Mouse (Mus musculus) forebrain, embryonic 14.5 days (tissue): ENCODE results near the gene Fam189a2. TPM values are rescaled to one million over a fixed set of nuclear protein-coding genes. Genes with fewer than 3 reads are reported as not detected.

Experiments used
- ATAC-seq: fragments of 200-750 bp; cut with Nextera tagmentation; 2 replicates; pipeline ENCODE4 v1.8.0; 2017; ENCODE audit warnings: mild to moderate bottlenecking, moderate library complexity
- DNase-seq: peaks from one replicate; pipeline ENCODE4 v3.0.0-alpha.2; 2015; ENCODE audit warnings: low spot score
- H3K27ac ChIP-seq: fragments of 300-500 bp; sonication (generic); 2 replicates; pipeline ENCODE4 v1.5.1; 2014; ENCODE audit warnings: low read depth, mild to moderate bottlenecking, control low read depth, low read length, moderate library complexity
- H3K27me3 ChIP-seq: fragments of 300-500 bp; sonication (generic); replicated peaks from 2 replicates; pipeline ENCODE4 v1.6.1; 2014; ENCODE audit warnings: low read length, control low read depth, mixed read lengths; ENCODE audit not compliant: control insufficient read depth, insufficient read depth
- H3K36me3 ChIP-seq: fragments of 300-500 bp; sonication (generic); 2 replicates; pipeline ENCODE4 v1.6.1; 2014; ENCODE audit warnings: low read length, control low read depth; ENCODE audit not compliant: control insufficient read depth, insufficient read depth
- H3K4me1 ChIP-seq: fragments of 300-500 bp; sonication (generic); 2 replicates; pipeline ENCODE4 v1.6.1; 2014; ENCODE audit warnings: antibody characterized with exemption, low read length, control low read depth; ENCODE audit not compliant: control insufficient read depth, insufficient read depth
- H3K4me2 ChIP-seq: fragments of 300-500 bp; sonication (generic); 2 replicates; pipeline ENCODE4 v1.6.1; 2014; ENCODE audit warnings: mild to moderate bottlenecking, control low read depth, low read length
- H3K4me3 ChIP-seq: fragments of 300-500 bp; sonication (generic); 2 replicates; pipeline ENCODE4 v1.5.1; 2014; ENCODE audit warnings: low read depth, low read length, control low read depth
- H3K9ac ChIP-seq: fragments of 300-500 bp; sonication (generic); 2 replicates; pipeline ENCODE4 v1.6.1; 2014; ENCODE audit warnings: mild to moderate bottlenecking, low read length, control low read depth, moderate library complexity
- H3K9me3 ChIP-seq: fragments of 300-500 bp; sonication (generic); replicated peaks from 2 replicates; pipeline ENCODE4 v1.6.1; 2016; ENCODE audit warnings: low read length, control low read depth, mixed read lengths; ENCODE audit not compliant: control insufficient read depth
- WGBS: fragments of 180-500 bp; shearing (Covaris S2); extraction: QIAGEN DNeasy Blood & Tissue Kit; methylation state at CpG from one replicate; pipeline ENCODE4 v1.1.7; 2014; 5-methylcytosine and 5-hydroxymethylcytosine counted together
- polyA plus RNA-seq: library from polyadenylated mRNA; unstranded; fragments of >200 nt; fragmentation: Nextera tagmentation; extraction: Ambion mirVana; gene quantifications from 2 replicates; pipeline ENCODE4 v1.2.1, GENCODE M21; 2014

Fam189a2 gene
- polyA plus RNA-seq, 1 experiment from 2014 or later, result 0.80 TPM

GRCm38 (mm10) chr19:23960275-23960674 is 70.5 kb downstream of the Fam189a2 start:
- ATAC-seq, result peak; percentile 45
- no peaks in the 10 kb centered on the region for H3K36me3 ChIP-seq
- no peak overlapping the region for H3K9ac ChIP-seq
- DNase-seq, result peak; percentile 80
- WGBS, result 6% methylated on average over 3 of the region's 3 CpGs
- peak overlapping the region; percentile 21; the same call in 1 of the 2 replicates for H3K27ac ChIP-seq
- H3K4me2 ChIP-seq, result no peak overlapping the region
- no peak overlapping the region for H3K4me3 ChIP-seq
- no peaks in the 10 kb centered on the region for H3K27me3 ChIP-seq
- H3K4me1 ChIP-seq, result peaks cover 12% of the 10 kb centered on the region
- no peaks in the 10 kb centered on the region for H3K9me3 ChIP-seq

DNA sequence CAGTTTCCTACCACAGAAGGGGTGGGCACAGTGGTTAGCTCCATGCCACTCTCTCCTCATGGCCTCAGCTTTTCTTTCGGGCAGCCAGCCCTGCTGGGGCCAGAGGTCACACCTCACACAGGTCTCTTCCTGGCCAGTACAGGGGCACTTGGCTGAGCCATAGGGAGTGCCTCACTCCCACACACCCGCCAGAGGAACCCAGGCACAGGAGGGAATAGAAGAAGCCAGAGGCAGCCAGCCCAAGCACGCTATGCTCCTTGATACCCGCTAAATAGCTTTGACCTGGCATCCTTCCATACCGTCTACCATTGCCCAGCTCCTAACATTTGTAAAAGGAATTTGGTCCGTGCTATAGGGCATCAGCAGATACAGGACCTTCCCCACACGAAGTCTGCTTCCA is 70.9 kb downstream of the Fam189a2 start:
- WGBS, result 25% methylated on average over 7 of the region's 7 CpGs
- peak overlapping the region; percentile 21; the same call in 1 of the 2 replicates for H3K27ac ChIP-seq

DNA sequence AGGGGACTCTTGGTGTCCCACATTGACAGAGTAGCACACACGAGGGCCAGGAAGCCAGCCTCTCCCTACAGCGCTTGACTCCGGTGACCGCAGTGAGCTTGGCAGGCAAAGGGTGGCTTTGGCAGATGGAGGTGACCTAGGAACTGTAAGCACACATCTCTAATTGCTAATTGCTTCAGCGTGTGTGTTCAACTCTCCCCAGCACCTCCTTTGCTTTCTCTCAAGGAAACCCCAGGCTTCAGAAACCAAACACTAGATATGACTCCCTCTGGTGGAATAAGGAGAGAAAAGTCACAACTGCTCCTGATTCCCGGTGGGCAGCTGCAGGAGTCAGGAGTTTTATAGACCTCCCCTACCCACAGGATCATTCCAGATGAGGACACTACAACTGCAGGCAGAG is 71.9 kb downstream of the Fam189a2 start:
- DNase-seq, result peak; percentile 70
- H3K9ac ChIP-seq, result no peak overlapping the region
- H3K36me3 ChIP-seq, result no peaks in the 10 kb centered on the region
- no peak overlapping the region for H3K4me3 ChIP-seq
- WGBS, result 40% methylated on average over 6 of the region's 6 CpGs
- no peak overlapping the region for H3K4me2 ChIP-seq
- ATAC-seq, result 0 out of 2 replicates have a peak, but pooled peaks have one; percentile 6
- no peaks in the 10 kb centered on the region for H3K9me3 ChIP-seq
- H3K27ac ChIP-seq, result no peak overlapping the region
- H3K4me1 ChIP-seq, result peaks cover 12% of the 10 kb centered on the region
- H3K27me3 ChIP-seq, result no peaks in the 10 kb centered on the region

More for the DNA sequence above, 70.9 kb downstream of the Fam189a2 start:
- Histone ChIP-seq H3K27me3 (no peaks in the 10 kb centered on the region), H3K4me2 (no peak overlapping the region), H3K9ac (no peak overlapping the region), H3K4me3 (no peak overlapping the region), H3K9me3 (no peaks in the 10 kb centered on the region), H3K36me3 (no peaks in the 10 kb centered on the region), H3K4me1 (peaks cover 12% of the 10 kb centered on the region)
- DNase-seq, result peak; percentile 65
- peak; percentile 48; the same call in 1 of the 2 replicates for ATAC-seq

DNA sequence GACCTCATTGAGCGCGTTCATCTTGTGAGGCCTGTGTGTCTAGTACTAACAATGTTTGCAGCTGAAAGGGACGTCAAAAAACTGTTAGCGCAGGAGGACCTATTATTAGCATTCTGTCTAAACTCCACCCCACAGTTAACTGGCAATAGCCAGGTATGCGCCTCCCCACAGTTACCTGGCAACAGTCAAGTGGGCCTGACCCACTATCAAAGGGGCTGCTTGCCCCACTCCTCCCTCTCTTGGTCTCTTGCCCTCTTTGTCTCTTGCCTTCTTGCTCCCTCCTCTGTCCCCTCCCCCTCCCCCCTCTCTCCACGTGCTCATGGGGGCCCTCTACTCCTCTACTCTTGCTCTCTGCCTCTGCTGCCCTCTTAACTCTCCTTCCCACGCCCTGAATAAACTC is 73.3 kb downstream of the Fam189a2 start:
- H3K9me3 ChIP-seq, result no peaks in the 10 kb centered on the region
- no peak overlapping the region for H3K9ac ChIP-seq
- DNase-seq (no peak), ATAC-seq (no peak)
- H3K4me1 ChIP-seq, result peaks cover 12% of the 10 kb centered on the region
- no peak overlapping the region for H3K27ac ChIP-seq
- H3K36me3 ChIP-seq, result no peaks in the 10 kb centered on the region
- no peaks in the 10 kb centered on the region for H3K27me3 ChIP-seq
- 71% methylated on average over 7 of the region's 7 CpGs for WGBS
- H3K4me2 ChIP-seq, result no peak overlapping the region
- no peak overlapping the region for H3K4me3 ChIP-seq

GRCm38 (mm10) chr19:23956299-23956975 is 74.4 kb downstream of the Fam189a2 start:
- WGBS, result 78% methylated on average over 17 of the region's 17 CpGs
- Histone ChIP-seq H3K9me3 (no peaks in the 10 kb centered on the region), H3K27me3 (no peaks in the 10 kb centered on the region), H3K4me1 (peaks cover 12% of the 10 kb centered on the region), H3K9ac (no peak overlapping the region), H3K4me3 (no peak overlapping the region), H3K27ac (no peak overlapping the region), H3K36me3 (no peaks in the 10 kb centered on the region), H3K4me2 (no peak overlapping the region)
- ATAC-seq, result no peak
- no peak for DNase-seq

- ATAC-seq (no peak), DNase-seq (no peak)
- 92% methylated on average over 8 of the region's 8 CpGs for WGBS
- Histone ChIP-seq H3K27ac (no peak overlapping the region), H3K27me3 (no peaks in the 10 kb centered on the region), H3K9me3 (no peaks in the 10 kb centered on the region), H3K36me3 (no peaks in the 10 kb centered on the region), H3K4me3 (no peak overlapping the region), H3K4me2 (no peak overlapping the region), H3K4me1 (peaks cover 5% of the 10 kb centered on the region), H3K9ac (no peak overlapping the region)
Observed at GRCm38 (mm10) chr19:23955461-23955860, 75.4 kb downstream of the Fam189a2 start.

GRCm38 (mm10) chr19:23948301-23949000 is 82.4 kb downstream of the Fam189a2 start:
- ATAC-seq, result no peak
- Histone ChIP-seq H3K4me1 (peaks cover 3% of the 10 kb centered on the region; the same call in 1 of the 2 replicates), H3K4me2 (no peak overlapping the region), H3K36me3 (peaks cover 7% of the 10 kb centered on the region; the same call in 1 of the 2 replicates), H3K27me3 (no peaks in the 10 kb centered on the region), H3K27ac (no peak overlapping the region), H3K9ac (no peak overlapping the region), H3K9me3 (no peaks in the 10 kb centered on the region), H3K4me3 (no peak overlapping the region)
- DNase-seq, result peak; percentile 8
- WGBS, result 10% methylated on average over 12 of the region's 12 CpGs

GRCm38 (mm10) chr19:23947871-23948270 is 82.9 kb downstream of the Fam189a2 start:
- H3K4me3 ChIP-seq, result no peak overlapping the region
- H3K9ac ChIP-seq, result no peak overlapping the region
- 16% methylated on average over 4 of the region's 4 CpGs for WGBS
- peaks cover 7% of the 10 kb centered on the region; the same call in 1 of the 2 replicates for H3K36me3 ChIP-seq
- H3K4me1 ChIP-seq, result peaks cover 3% of the 10 kb centered on the region; the same call in 1 of the 2 replicates
- DNase-seq (no peak), ATAC-seq (no peak)
- no peaks in the 10 kb centered on the region for H3K27me3 ChIP-seq
- no peak overlapping the region for H3K4me2 ChIP-seq
- H3K9me3 ChIP-seq, result no peaks in the 10 kb centered on the region
- no peak overlapping the region for H3K27ac ChIP-seq

DNA sequence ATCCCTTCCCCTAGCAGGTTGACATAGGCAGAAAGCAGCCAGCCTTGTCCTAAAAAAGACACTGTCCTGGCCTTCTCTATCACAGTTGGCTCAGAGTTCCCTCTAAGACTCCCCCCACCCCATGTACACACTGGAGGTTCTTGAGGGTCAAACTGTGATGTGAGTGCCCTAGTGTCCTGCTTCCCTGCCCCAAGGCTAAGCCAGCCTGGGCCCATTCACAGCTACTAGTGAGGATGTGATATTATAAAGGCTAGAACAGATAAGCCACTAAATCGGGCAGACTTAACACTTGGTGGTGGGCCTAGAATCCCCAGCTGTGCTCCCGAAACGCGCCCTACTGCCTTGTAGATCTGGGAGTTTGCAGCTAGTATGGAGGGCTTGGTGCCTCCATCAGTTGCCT is 84.1 kb downstream of the Fam189a2 start:
- Histone ChIP-seq H3K4me3 (no peak overlapping the region), H3K27ac (no peak overlapping the region), H3K4me2 (no peak overlapping the region), H3K9ac (no peak overlapping the region), H3K27me3 (no peaks in the 10 kb centered on the region), H3K4me1 (peaks cover 3% of the 10 kb centered on the region; the same call in 1 of the 2 replicates), H3K9me3 (no peaks in the 10 kb centered on the region), H3K36me3 (peaks cover 7% of the 10 kb centered on the region; the same call in 1 of the 2 replicates)
- ATAC-seq (no peak), DNase-seq (no peak)
- WGBS, result 82% methylated on average over 4 of the region's 4 CpGs
